Mouse (Mus musculus) cerebellum, postnatal 14 days (tissue): ENCODE data around the gene Cd2.

Experiments used
- DNase-seq, 2 experiments: peaks; one replicate each; pipeline ENCODE4 v3.0.0; 2021; ENCODE audit warnings: mixed read lengths in 2 of 2

Cd2 gene

DNA sequence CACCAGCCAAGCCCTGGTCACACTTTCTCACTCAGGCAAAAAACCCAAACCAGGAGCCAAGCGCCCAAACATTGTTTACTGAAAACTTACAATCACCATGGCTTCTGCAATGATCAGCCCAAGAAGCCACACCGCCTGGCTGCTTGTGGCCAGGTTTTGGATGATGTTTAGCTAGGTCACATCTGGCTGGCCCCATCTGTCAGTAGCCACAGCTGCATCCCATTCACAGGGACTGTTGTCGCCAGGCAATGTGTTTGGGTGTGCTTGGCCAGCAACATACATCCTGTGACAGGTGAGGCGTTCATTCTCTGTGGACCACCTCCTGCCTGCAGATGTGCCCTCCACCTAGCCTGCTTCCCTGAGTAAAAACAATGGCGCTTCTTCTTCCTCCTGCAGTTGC is 4.9 kb upstream of the Cd2 start:
- no peak for DNase-seq

- DNase-seq: no peak
These were observed 3.1 kb upstream of the Cd2 start for GRCm38 (mm10) chr3:101290587-101291520.

DNA sequence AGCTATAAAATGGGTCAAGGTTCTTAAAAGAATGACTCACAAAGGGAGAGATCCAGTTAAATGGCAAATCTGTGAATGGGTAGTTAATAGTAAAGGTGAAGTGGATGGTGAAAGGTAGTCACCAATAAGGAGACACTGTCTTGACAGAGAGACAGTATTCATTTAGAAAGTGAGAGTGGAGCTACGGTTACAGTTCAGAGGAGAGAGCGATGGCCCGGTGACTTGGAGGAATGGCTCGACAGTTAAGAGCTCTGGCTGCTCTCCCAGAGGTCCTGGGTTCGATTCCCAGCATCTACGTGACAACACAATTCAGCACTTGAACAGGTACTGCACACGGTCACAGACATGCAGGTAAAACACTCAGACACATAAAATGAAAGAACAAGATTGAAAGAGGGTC is 2.3 kb upstream of the Cd2 start:
- DNase-seq: no peak

DNA sequence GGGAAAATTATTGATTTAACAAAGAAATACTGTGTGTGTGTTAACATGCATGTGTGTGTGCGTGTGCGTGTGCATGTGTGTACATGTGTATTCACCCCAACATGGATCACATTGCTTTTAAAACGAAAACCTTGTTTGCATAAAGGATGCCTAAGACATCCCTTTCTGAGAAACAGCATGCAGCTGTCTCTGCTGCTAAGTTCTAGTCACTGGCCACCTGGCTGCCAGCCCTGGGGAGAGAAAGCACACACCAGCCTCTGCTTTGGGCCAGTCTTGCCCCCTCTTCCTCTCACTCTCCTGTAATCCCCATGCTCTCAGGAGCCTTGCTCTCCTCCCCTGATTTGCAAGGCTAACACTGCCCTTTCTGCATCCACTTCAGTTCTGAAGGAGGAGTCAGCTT is 1.7 kb upstream of the Cd2 start:
- no peak for DNase-seq

DNA sequence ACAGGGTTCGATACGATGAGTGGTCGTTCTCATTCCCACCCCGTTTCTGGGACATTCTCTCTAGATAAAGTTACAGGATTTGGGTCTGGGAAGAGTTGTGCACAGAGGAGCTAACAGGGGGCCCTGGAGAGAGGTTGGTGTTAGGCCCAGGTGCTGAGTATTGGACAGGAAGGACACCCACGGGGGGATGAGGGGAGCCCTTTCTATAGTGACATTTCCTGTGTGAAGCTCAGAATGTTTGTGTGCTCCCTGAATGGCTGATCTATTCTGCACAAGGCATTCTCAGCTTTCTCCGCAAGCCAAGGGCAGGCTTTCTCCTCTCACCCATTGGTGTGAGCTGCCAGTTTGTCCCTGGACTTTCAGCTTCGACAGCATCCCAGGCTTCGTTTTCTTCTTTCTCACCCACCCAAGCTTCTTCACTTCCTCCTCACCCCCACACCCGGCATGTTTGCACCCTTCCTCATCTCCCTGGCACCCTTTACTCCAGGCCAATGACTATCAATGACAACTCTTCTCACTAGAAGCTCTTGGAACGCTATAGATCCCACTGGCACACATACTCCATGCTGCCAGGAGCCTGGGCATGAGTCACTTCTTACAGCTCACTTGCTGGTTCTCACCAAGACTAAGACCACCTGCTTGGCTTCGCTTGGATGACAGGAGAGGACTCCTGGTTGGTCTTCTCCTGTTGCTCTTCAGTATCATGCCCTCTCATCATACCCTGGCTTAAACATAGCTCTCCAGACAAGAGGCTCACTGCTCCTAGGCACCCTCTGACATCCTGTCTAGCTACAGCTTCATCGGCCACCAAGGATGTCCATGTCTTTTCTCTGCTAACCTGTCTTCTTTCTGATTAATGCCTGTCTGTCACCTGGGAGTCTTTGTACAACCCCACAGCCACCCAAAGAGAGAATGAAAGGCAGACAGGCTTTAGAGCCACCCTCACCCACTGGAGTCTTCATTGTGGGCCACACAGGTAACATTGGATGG is 1.1 kb downstream of the Cd2 start:
- no peak for DNase-seq

- DNase-seq: no peak
These were observed 1.9 kb downstream of the Cd2 start for GRCm38 (mm10) chr3:101285851-101286250.

DNA sequence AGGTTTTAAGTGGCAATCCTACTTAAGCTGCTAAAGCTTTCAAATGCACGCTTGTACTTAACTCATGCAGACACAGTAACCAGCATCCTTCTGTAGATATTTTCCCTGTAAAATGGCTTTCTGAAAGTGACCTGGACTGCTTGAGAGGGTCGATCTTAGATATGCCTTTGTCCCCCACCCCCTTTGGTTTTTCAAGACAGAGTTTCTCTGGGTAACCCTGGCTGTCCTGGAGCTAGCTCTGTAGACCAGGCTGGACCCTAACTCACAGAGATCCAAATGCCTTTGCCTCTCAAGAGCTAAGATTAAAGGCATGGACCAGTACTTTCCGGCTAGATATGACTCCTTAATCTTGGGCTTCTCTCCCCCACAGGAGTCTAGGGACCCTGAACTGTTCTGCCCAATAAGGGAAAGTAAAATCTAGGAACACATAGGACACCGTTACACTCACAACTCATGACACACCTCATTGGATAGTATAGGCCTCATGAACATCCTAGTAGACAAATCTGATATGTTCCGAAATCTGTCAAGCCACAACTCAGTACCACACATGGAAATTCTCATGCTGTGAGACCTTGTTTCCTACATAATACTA is 2.6 kb downstream of the Cd2 start:
- no peak for DNase-seq

DNA sequence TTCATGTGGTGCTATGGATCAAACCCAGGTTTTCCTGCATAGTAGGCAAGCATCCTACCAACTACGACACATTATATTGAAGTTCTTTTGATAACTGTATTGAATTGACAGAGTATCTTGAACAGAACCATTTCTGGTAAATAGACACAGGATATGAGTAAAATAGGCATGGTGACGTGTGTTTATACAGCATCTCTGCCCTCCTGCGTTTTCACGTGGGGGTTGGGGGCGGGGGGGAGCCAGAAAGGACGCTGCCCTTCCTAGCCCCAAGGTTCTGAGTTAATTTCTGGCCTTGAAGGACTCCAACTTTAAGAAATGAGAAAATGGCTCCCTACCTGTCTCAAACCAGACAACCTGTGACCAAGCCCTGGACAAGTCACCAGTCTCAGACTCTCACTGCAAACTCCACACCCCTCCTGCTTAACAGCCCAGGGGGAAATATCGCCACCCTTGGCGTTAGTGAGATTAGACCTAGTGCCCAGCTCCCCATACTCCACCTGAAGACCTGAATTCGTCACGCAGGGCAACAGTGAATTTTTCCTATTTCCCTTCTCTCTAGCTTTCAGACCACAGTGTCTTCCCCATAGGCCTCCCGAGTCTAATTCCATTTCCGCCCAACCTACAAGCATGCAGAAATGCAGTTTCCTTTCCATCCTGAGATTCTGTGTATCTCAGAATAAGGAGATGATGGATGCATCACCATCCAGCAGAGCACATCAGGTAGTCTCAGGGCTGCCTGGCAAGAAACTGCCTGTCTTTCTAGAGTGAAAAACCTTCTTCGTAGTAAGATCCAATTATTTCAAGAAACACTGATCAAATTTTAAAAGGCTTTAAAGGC is 3.7 kb downstream of the Cd2 start:
- no peak for DNase-seq

GRCm38 (mm10) chr3:101283441-101283840 is 4.3 kb downstream of the Cd2 start:
- DNase-seq: no peak

DNA sequence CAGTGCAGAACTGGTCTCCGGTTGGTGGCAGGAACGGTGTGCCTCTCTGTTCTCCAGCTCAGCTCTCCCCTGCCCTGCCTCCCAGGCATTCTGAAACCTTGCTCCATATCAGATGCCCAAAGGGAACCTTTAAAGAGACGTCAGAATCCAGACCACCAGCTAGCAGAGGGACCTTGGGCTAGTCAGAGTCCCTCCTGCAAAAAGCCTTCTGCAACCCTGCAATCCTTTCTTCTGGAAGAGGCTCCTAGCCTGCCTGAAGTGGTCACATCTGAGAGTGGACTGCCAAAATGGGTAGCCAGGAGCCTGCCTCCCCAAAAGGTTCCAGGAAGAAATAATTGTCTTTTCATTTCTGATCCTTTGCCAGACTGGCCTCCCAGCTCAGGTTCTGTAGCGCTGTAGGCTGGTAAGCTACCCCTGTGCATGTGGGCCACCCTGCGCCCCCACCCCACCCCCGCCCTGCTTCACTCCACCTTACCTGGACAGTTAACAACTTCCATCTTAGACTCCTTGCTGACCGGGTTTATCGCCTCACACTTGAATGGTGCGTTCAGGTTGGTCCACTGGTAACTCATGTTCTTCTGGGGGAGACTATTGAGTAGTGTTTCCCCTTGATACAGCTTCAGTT is 5.1 kb downstream of the Cd2 start:
- no peak for DNase-seq

GRCm38 (mm10) chr3:101281841-101282240 is 5.9 kb downstream of the Cd2 start:
- no peak for DNase-seq

- peak in 1 of 2 experiments; percentile 48 for DNase-seq
These were observed 7.1 kb downstream of the Cd2 start for GRCm38 (mm10) chr3:101280348-101281311.

- no peak for DNase-seq
These were observed 8.2 kb downstream of the Cd2 start for GRCm38 (mm10) chr3:101279561-101279960.

DNA sequence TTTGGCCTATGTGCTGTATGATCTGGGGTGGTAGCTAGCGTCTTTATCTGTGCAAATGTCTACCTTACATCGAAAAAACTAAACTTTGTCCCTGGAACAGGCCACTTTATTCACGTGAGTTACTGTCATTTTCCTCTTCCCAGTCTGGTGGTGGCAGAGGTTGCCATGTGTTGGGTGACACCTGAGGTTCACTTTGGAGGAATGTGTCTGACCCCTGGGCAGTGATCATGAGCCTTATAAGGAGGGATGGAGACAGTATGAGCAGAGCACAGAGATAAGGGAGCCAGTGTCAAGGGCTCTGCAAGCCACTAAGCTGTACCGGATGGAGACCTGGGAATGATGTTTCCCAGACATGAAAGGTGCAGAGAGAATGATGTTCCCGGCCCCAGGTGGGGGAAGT is 9.3 kb downstream of the Cd2 start:
- no peak for DNase-seq

- no peak for DNase-seq
These were observed 9.9 kb downstream of the Cd2 start for GRCm38 (mm10) chr3:101277830-101278229.

GRCm38 (mm10) chr3:101276501-101277320 is 11.0 kb downstream of the Cd2 start:
- no peak for DNase-seq

- DNase-seq: no peak
These were observed 12.0 kb downstream of the Cd2 start for GRCm38 (mm10) chr3:101275636-101276300.

GRCm38 (mm10) chr3:101274794-101275193 is 12.9 kb downstream of the Cd2 start:
- no peak for DNase-seq
